Mouse (Mus musculus): ENCODE results near the gene Wfdc21.

- TF ChIP-seq E2F4 (IDR thresholded peaks at IDR 0.05; ENCODE audit: insufficient read depth), result no peak
- no peak for TF ChIP-seq TCF12 (IDR thresholded peaks at IDR 0.05; ENCODE audit: insufficient read depth, poor library complexity, severe bottlenecking)
- no peak for TF ChIP-seq POLR2A (IDR thresholded peaks at IDR 0.05; ENCODE audit: insufficient read length, low read depth)
- TF ChIP-seq USF1 (IDR thresholded peaks at IDR 0.05; ENCODE audit: low read depth), result no peak
- TF ChIP-seq POLR2AphosphoS2 (IDR thresholded peaks at IDR 0.05; ENCODE audit: insufficient read length, low read depth), result no peak
Observed at GRCm38 (mm10) chr11:83741841-83742240, 4.9 kb upstream of the Wfdc21 start.
